Mouse (Mus musculus) WW6 (cell line): ENCODE measurements at regions not wholly inside any gene's neighbourhood (a gene's known extent, or its start where the extent isn't known, plus 50 kb on each side); places are given as distances from the start of the nearest gene placed in this dataset.
"Not testable (repeated sequence)": the region's sequence is repeated elsewhere in the genome, so short reads cannot be mapped to it uniquely, and the experiment has no call there.

Experiments
- DNase-seq: peaks from one replicate; pipeline ENCODE4 v3.0.0-alpha.2; 2013; ENCODE audit warnings: low read depth, low spot score

GRCm38 (mm10) chr2:100918122-100918521, 706.4 kb upstream of the Rag2 start:
- DNase-seq = no peak

- DNase-seq = no peak
These were observed 704.8 kb upstream of the Rag2 start for GRCm38 (mm10) chr2:100919537-100920212.

GRCm38 (mm10) chr2:100948632-100949031, 675.9 kb upstream of the Rag2 start:
- not testable (repeated sequence) for DNase-seq

GRCm38 (mm10) chr2:100959412-100959811, 665.1 kb upstream of the Rag2 start:
- DNase-seq = no peak

- DNase-seq = no peak
These were observed 659.9 kb upstream of the Rag2 start for GRCm38 (mm10) chr2:100964584-100964983.

- DNase-seq = no peak
These were observed 647.3 kb upstream of the Rag2 start for GRCm38 (mm10) chr2:100977202-100977601.

- no peak for DNase-seq
These were observed 642.2 kb upstream of the Rag2 start for GRCm38 (mm10) chr2:100982362-100982761.

- DNase-seq = no peak
These were observed 609.2 kb upstream of the Rag2 start for GRCm38 (mm10) chr2:101015353-101015752.

GRCm38 (mm10) chr2:101019384-101019783, 605.1 kb upstream of the Rag2 start:
- DNase-seq = no peak

- DNase-seq = no peak
These were observed 603.0 kb upstream of the Rag2 start for GRCm38 (mm10) chr2:101021515-101021914.

- DNase-seq = no peak
These were observed 581.5 kb upstream of the Rag2 start for GRCm38 (mm10) chr2:101043050-101043449.

- DNase-seq = no peak
These were observed 561.6 kb upstream of the Rag2 start for GRCm38 (mm10) chr2:101062939-101063338.

- no peak for DNase-seq
These were observed 549.5 kb upstream of the Rag2 start for GRCm38 (mm10) chr2:101074990-101075389.

- no peak for DNase-seq
These were observed 544.3 kb upstream of the Rag2 start for GRCm38 (mm10) chr2:101080231-101080630.

- no peak for DNase-seq
These were observed 540.7 kb upstream of the Rag2 start for GRCm38 (mm10) chr2:101083813-101084212.

GRCm38 (mm10) chr2:101084648-101085047, 539.9 kb upstream of the Rag2 start:
- DNase-seq = no peak

GRCm38 (mm10) chr2:101107183-101107872, 517.2 kb upstream of the Rag2 start:
- no peak for DNase-seq

GRCm38 (mm10) chr2:101136867-101137266, 487.7 kb upstream of the Rag2 start:
- DNase-seq = no peak

- DNase-seq = no peak
These were observed 484.6 kb upstream of the Rag2 start for GRCm38 (mm10) chr2:101139931-101140330.

- DNase-seq = no peak
These were observed 467.7 kb upstream of the Rag2 start for GRCm38 (mm10) chr2:101156755-101157271.

GRCm38 (mm10) chr2:101159276-101159675, 465.2 kb upstream of the Rag2 start:
- DNase-seq = no peak

GRCm38 (mm10) chr2:101165942-101166341, 458.6 kb upstream of the Rag2 start:
- no peak for DNase-seq

GRCm38 (mm10) chr2:101172806-101173205, 451.7 kb upstream of the Rag2 start:
- DNase-seq = no peak
